ENCODE assay signal across 9 mouse cellular contexts in the genomic region with DNA sequence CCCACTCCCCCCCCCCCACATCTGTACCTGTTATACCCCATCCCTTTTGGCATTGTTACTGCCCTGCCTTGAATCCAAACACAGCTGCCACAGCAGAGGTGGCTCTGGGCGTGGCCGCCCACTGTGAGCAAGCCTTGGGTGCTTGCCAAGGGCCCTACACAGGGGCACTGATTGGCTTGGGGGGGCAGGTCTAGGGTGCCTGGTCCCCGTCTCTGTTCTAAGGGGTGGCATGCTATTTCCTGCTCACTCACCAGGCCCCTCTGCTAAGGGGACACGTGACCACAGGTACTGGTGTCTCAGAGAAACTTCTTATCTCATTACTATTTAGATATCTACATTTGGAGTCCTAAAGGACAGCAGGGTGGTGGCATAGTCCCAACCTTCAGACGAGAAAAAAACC. TPM values are rescaled to one million over a fixed set of nuclear protein-coding genes. Genes with fewer than 3 reads are reported as not detected.
DNase-seq lines count a peak whose midpoint lies in the region; TF ChIP-seq lines count a peak whose summit lies in the region.
"Had no signal": no experiment of that assay in that cellular context is flagged by ENCODE, and none has a peak within 500 bp of the region (broad histone marks: within the 10 kb centered on the region; RNA-seq: fewer than 3 reads in every experiment).

No protein-coding gene starts in this region.

- no peak overlapping the region for H3K27ac ChIP-seq in layer of hippocampus, adult 2 months
- H3K27ac ChIP-seq in left cerebral cortex, adult 2 months: no peak overlapping the region
- H3K27ac ChIP-seq: limb, embryonic 12.5 days had no signal

- intact Hi-C loops in left cerebral cortex, adult 2 months (cut with DNase I): loop anchor here (10.0 kb wide), 1 partner anchor 1378 kb away; no protein-coding TSS in a partner anchor

- no peak overlapping the region for H3K4me3 ChIP-seq in layer of hippocampus, adult 2 months
- no peak overlapping the region for H3K4me3 ChIP-seq in left cerebral cortex, adult 2 months
- H3K4me3 ChIP-seq: limb, embryonic 12.5 days had no signal

- peak; percentile 67 to 74 for DNase-seq in CD8-positive naive resting alpha-beta T cell, adult 2 months (ENCODE audit: low read depth in 2 of 2, low spot score in 2 of 2)
- DNase-seq in adrenal gland, postnatal 36 days: peak; percentile 49 to 68
- DNase-seq in kidney, adult 18-20 months: peak; percentile 38
- DNase-seq in lung, postnatal 10 days: peak; percentile 70
- no peak for DNase-seq in embryo, embryonic 10.5 days (ENCODE audit: low spot score)
- DNase-seq in layer of hippocampus, adult 2 months (ENCODE audit: low spot score in 2 of 2): no peak
- DNase-seq in right cerebral cortex, postnatal 36 days (ENCODE audit: low spot score in 2 of 2): no peak
- DNase-seq in left cerebral cortex, adult 2 months (ENCODE audit: extremely low spot score in 1 of 2, low spot score in 2 of 2): no peak

- no peak for TF ChIP-seq CTCF in layer of hippocampus, adult 2 months (conservative IDR thresholded peaks at IDR 0.05)
- no peak for TF ChIP-seq CTCF in left cerebral cortex, adult 2 months (IDR thresholded peaks at IDR 0.05)

RNA-seq across cellular contexts. Expression of a gene that starts 1.9 kb away (rescaled TPM):
- total RNA-seq in adrenal gland, postnatal 36 days (2021): 1 to 10 TPM; 6.1 to 6.8 TPM
- under 1 TPM; 0.44 to 0.92 TPM for total RNA-seq in layer of hippocampus, adult 2 months (2021)
- total RNA-seq in left cerebral cortex, adult 2 months (2021): under 1 TPM; 0.40 to 0.50 TPM

RNA-seq across cellular contexts. Expression of a gene that starts 28.0 kb away (rescaled TPM):
- total RNA-seq in adrenal gland, postnatal 36 days (2021): 10 to 100 TPM; 47.5 to 53.3 TPM
- 10 to 100 TPM; 37.1 to 39.0 TPM for total RNA-seq in layer of hippocampus, adult 2 months (2021)
- 10 to 100 TPM; 48.6 to 50.7 TPM for total RNA-seq in left cerebral cortex, adult 2 months (2021)

RNA-seq across cellular contexts. Expression of a gene that starts 35.0 kb away (rescaled TPM):
- 1 to 10 TPM; 4.2 to 6.9 TPM for total RNA-seq in adrenal gland, postnatal 36 days (2021)
- total RNA-seq in layer of hippocampus, adult 2 months (2021): 10 to 100 TPM; 15.1 to 15.4 TPM
- total RNA-seq in left cerebral cortex, adult 2 months (2021): 10 to 100 TPM; 16.1 to 23.5 TPM

Comparison
In these comparisons a context has a peak if more than half of its experiments do, and no peak if none do; other contexts are left out.
1. DNase-seq: peak in CD8-positive naive resting alpha-beta T cell, adult 2 months (2 of 2), adrenal gland, postnatal 36 days (2 of 2), kidney, adult 18-20 months (single experiment) and lung, postnatal 10 days (single experiment); none in embryo, embryonic 10.5 days (single experiment), layer of hippocampus, adult 2 months (0 of 2), right cerebral cortex, postnatal 36 days (0 of 2) and left cerebral cortex, adult 2 months (0 of 2).